Mouse (Mus musculus): ENCODE measurements around the gene Gm17571.

Gene Gm17571

DNA sequence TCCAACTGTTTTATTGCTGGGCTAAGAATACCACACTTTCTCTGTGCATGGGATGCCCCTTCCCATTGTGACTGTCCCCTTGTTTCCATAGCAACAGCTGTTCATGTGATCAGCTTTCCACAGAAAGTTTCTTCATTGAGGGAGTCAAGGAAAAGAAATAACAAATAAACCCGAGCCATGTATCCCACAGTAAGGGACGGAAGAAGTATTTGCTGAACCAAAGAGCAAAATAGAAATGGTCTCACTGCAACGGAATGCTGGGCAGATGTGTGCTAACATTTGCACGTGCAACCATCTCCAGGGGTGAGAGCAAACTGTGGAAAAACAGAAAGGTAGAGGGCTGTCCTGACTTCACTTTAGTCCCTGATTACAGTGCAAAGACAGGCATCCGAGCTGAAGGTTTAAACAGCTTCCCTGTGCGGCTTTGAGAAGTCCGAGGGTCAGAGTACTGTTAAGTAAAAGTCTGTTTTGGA, 8.1 kb upstream of the Gm17571 start:
- DNase-seq, result no peak

DNA sequence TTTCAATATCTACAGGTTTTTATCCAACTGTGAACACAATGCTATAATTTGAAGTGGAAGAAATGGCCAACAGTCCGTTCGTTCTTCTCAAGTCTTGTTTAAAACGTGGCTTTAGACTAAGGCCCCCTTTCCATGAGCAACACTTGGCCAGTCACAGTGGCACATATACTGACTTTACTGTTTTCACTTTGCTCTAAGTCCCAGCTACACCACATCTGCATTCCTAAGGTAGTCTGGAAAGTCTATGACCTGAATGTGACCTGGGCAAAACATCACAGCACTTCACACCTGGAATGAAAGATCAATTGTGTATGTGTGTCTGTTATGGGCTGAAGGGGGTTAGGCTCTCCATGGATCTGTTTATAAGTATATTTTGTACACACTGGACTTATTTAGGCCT, 2.2 kb upstream of the Gm17571 start:
- no peak for DNase-seq

DNA sequence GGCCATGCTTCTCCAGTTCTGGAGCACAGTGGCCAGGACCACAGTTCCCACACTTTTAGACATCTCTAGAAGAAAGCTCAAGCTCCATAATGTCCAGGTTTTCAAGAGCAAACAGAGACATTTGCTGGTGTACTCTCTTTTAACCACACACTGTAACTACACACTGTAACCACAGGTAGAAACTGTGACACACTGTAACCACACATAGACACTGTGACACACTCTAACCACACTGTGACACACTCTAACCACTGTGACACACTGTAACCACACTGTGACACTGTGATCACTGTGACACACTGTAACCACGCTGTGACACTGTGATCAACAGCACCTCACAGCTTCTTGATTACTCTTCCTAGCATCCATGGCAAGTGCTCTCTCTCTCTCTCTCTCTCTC, 317 bp downstream of the Gm17571 start:
- DNase-seq, result no peak

DNA sequence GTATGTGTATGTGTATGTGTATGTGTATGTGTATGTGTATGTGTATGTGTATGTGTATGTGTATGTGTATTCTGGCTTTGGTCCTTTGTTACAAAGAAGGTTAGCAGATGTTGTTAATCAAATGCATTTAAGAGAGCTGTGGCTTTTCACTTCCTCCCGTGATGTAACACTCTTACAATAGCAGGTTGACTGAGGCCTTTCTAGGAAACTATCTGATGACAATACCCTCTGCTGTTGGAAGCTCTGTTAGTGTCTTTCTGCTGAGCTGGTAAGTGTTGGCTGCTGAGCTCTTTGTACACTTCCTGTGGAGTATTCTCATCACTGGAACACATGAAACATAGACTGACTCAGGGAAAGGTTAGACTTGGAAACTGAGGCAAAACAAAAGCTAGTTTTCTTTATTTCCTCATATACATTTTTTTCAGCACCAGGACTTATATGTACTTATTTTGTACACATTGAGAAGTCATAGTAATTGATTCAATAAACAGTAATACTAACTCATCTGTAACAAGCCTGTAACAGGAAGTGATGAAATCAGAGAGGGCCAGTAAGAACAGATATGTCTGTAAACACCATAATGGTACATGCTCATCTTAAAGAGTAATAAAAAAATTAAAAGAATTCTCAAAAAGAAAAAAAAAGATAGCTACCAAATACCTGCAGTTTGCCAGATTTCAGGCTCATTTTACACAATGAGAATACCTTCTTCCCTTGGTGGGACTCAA, 2.9 kb downstream of the Gm17571 start:
- DNase-seq, result no peak

DNA sequence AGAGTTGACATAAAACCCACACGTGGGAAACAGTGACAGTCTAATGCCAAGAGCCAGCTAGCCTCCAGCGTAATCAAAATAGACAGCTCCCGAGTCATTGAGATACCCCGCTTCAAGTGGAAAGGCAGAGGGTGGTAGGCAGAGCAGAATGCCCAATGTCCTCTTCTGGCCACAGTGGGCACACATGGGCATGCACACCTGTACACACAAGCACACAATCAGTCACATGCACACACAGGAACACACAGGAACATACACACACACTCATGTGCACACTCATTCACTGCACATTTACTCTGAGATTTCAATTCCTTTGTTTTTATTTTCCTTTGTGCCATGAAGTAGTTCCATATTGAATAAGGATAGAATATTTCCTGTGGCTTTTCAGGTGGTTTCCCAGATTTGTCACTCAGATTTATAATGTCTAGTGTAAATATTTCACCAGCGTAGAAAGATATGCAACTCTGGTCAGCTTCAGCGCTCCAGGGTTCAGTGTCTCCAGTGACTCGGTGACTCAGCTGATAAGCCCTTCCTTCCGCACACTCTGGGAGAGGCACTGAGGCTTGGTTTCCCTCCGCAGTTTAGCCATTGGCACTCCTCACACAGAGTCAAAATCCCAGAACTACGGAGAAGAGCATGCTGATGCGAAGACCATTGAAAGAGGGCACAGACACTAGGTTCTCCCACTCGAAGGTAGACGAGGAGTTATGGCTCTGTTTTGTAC, 4.4 kb downstream of the Gm17571 start:
- DNase-seq, result peak in 1 of 2 experiments; percentile 11

DNA sequence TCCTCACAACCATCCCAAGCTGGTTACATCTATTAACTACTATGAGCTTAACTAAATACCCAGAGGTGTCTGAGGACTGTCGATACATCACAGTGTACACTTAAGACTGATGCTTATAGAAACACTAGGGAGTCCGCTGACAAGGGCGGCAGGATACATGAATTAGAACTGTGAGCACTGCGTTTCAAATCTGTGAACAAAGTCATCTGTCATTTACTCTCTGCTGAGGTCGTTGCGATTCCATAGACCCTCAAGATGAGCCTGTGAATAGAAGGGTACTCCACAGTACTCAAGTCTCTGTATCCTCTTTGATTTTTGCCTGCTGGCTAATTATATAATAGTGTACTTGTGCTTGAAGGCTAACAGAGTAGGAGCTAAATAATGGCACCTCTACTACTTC, 5.6 kb downstream of the Gm17571 start:
- no peak for DNase-seq

DNA sequence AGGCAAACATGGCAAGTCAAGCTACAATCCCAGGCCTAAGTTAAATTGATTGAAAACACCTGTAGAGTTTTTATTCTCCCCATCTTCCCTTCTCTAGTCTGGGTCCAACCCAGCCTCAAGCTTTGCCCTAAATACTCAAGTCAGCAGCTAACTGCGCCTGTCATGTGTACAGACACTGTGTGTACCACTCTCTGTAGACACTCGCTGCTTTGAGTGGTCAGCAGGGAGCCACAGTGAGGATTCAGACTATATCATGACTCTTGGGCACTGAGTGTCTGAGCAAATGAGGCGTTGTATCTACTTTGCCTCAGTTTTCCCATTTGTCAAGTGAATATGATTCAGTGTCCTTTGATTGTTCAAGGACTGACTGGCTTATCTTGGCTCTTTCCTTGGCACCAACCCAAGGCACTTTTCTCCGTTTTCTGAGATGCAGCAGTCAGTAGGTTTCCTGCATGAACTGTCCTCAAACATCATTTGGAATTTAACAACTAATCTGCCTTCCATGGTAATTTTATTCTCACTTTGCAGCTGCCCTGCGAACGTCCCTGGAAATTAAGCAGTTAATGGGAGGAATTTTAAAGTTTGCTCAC, 13.0 kb downstream of the Gm17571 start:
- DNase-seq, result no peak

DNA sequence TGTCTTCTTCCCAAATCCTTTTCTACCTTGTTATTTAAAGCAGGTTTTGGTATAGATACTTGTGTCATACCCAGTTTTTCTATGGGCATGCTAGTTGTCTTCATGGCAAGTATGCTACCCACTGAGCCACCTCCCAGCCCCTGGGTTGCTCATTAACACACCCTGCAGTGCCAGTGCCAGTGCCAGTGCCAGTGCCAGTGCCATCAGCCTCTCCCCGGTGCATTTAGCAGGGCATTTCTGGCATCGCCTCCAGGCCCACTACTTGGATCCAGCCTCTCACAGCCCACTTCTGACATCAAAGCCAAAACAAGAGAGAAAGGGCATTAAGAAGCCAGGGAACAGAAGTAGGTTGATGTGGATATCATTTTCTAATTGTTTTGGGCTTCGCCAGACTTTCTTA, 14.9 kb downstream of the Gm17571 start:
- no peak for DNase-seq

DNA sequence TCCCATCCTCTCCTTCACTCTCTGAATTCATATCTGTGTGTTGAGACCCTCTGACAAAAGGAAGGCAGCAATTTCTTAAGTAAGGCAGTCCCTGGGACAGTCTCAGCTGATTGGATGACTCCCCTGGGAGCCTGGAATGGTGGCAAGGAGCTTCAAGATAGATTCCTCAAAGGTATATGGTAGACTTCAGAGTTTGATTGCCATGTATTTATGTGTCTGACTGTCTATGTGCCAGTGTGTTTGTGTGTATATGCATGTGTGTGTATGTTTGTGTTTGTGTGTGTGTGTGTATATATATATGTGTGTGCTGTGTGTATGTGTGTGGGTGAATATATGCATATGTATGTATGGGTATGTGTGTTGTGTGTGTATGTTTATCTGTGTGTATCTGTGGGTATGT, 15.8 kb downstream of the Gm17571 start:
- no peak for DNase-seq

DNA sequence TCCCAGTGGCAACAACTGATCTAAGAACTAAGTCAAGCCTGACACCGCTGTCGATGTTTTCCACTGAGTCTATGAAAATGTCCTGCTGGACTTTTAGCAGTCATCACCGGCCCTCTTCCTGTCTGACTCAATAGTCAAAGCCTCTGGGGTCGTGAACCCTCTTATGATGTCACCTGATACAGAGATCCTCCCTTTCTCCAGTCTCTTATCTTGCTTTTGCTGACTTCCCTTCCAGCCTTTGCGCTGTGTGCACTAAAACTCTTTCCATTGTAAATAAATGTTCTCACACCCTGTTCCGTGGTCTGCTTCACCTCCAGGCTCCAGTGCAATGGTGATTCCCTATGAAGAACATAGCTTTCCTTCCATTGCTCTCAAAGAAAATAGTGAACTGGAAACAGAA, 16.3 kb downstream of the Gm17571 start:
- no peak for DNase-seq

DNA sequence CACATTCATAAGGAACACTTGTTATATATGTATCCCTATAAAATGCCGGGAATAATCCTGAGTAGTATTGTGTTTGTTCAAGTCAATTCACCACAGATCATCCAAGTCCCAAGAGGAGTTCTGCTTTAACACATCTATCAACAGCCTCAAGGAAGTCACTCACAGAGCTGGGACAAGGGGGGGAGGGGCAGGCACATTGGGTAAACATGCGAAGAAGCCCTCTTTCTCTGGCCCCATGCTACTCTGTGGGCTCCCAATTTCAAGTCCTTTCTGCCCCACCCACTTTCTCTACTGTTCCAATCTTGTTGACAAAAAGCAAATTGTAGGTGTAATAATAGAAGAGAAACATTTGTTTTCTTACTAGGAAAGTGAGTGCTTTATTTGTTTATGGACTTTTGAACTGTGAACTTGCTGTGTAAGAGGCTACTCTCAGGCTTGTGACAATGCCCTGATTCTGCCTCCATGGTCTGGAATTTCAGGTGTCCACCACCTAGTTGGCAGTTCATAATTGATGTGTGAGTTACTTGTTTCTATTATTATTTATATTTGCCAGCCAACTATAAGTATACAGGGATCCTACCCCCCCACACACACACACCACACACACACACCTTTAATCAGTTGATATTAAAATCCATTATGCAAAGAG, 17.0 kb downstream of the Gm17571 start:
- no peak for DNase-seq

DNA sequence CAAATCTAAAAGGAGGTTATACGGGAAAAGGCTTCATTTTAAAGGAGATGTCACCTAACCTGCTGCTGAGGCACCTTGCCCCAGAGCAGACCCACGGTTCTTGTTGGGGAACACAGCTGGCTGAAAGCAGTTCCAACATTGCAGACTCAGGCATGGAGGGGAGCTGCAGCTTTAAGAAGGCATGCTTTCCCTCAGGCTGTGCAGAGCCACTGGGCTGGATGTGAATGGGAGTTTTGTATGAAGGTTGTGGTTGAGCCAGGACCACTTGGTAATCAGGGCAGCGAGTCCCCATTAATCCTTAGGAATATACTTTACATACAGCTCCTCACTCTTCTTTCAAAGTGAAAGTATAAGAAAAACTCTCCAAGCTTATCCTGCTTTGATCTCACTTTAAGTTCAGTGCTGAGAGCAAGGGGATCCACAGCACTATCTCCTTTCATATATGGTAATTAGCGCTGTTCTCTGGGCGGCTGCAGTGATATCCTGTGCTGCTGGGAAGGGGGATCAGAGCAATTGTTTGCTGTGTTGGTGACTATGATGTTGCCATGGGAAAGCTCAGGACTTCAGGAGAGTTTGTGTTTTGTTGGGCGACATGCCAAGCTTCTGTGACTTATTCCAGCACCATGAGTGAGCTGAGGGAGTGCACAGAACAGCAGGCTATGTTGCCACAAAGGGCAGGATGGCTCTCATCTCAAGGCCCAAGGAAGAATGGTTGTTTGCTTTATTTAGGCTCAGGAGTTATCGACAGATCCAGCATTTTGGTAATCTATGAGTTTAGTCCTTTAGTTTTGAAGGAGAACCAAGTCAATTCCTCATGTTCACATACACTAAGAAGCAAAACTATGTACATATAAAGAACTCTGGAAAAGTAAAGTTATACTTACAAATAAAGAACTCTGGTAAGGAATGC, 21.3 kb downstream of the Gm17571 start:
- DNase-seq, result peak; percentile 79 to 86

DNA sequence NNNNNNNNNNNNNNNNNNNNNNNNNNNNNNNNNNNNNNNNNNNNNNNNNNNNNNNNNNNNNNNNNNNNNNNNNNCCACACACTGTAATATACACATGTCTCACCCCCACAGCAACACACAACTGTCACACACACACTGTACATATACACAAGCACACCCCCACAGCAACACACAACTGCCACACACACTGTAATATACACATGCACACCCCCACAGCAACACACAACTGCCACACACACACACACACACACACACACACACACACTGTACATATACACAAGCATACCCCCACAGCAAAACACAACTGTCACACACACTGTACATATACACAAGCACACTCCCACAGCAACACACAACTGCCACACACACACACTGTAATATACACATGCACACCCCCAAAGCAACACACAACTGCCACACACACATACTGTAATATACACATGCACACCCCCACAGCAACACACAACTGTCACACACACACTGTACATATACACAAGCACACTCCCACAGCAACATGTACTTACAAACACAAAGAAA, 32.3 kb downstream of the Gm17571 start:
- DNase-seq, result no peak

Measured in kidney, postnatal 4 days (tissue).